Comparison of ENCODE assay signal across 16 mouse cellular contexts in the genomic region with DNA sequence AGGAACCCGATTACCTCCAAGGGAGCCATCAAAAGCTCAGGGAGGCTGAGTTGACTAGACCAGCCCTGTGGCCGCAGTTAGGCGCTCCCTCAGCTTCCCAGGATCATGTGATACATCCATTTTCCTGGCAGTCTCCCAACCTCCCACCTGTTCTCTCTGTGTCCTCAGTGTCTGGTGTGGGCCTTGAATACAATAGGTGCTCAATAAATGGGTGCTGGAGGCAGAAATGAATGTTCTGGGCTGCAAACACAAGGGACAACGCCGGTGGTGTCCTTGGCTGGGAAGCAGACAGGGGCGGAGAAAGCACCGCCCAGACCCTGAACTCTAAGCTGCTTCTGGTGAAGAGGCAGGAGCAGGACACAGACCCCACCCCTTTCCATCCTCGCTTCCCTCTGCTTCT.
"Had no signal": no experiment of that assay in that cellular context is flagged by ENCODE, and none has a peak within 500 bp of the region (broad histone marks: within the 10 kb centered on the region; RNA-seq: fewer than 3 reads in every experiment).

No protein-coding gene starts in this region.

- DNase-seq: kidney, postnatal 36 days; lung, adult 2 months; lung, postnatal 10 days; lung, postnatal 4 days; retina, postnatal 1 day; right cerebral cortex, postnatal 4 days; spleen, adult 18-20 months; thymus, postnatal 36 days had no signal

- H3K27ac ChIP-seq: kidney, postnatal 0 days; layer of hippocampus, adult 2 months; liver, embryonic 15.5 days; stomach, embryonic 15.5 days had no signal

- H3K36me3 ChIP-seq: liver, embryonic 15.5 days; midbrain, embryonic 10.5 days; neural tube, embryonic 13.5 days; stomach, embryonic 15.5 days had no signal

- ATAC-seq: midbrain, embryonic 16.5 days had no signal

- H3K4me2 ChIP-seq: liver, embryonic 11.5 days; liver, embryonic 15.5 days; neural tube, embryonic 13.5 days; stomach, embryonic 15.5 days had no signal

- H3K4me3 ChIP-seq: layer of hippocampus, adult 2 months; liver, embryonic 15.5 days; midbrain, embryonic 10.5 days; neural tube, embryonic 13.5 days; stomach, embryonic 15.5 days had no signal

- H3K9me3 ChIP-seq: liver, embryonic 15.5 days; neural tube, embryonic 13.5 days; stomach, embryonic 15.5 days had no signal

- H3K9ac ChIP-seq: liver, embryonic 15.5 days; stomach, embryonic 15.5 days had no signal

- H3K27me3 ChIP-seq: stomach, embryonic 15.5 days had no signal

- H3K4me1 ChIP-seq: liver, embryonic 15.5 days had no signal
